Mouse (Mus musculus) midbrain, embryonic 12.5 days (tissue): ENCODE measurements at regions not wholly inside any gene's neighbourhood (a gene's known extent, or its start where the extent isn't known, plus 50 kb on each side); places are given as distances from the start of the nearest gene placed in this dataset.

Source experiments
- ATAC-seq: fragments of 200-750 bp; cut with Nextera tagmentation; 2 replicates; pipeline ENCODE4 v1.8.0; 2017; ENCODE audit warnings: low read depth, moderate TSS enrichment, moderate library complexity; ENCODE audit not compliant: low FRiP score
- H3K27ac ChIP-seq: fragments of 300-500 bp; sonication (generic); replicated peaks from 2 replicates; pipeline ENCODE4 v1.5.1; 2016; ENCODE audit warnings: mild to moderate bottlenecking
- H3K27me3 ChIP-seq: fragments of 300-500 bp; sonication (generic); 2 replicates; pipeline ENCODE4 v1.6.1; 2016; ENCODE audit warnings: mild to moderate bottlenecking
- H3K36me3 ChIP-seq: fragments of 300-500 bp; sonication (generic); 2 replicates; pipeline ENCODE4 v1.6.1; 2016
- H3K4me1 ChIP-seq: fragments of 300-500 bp; sonication (generic); 2 replicates; pipeline ENCODE4 v1.6.1; 2016
- H3K4me2 ChIP-seq: fragments of 300-500 bp; sonication (generic); replicated peaks from 2 replicates; pipeline ENCODE4 v1.6.1; 2016; ENCODE audit warnings: mild to moderate bottlenecking, moderate library complexity
- H3K4me3 ChIP-seq: fragments of 300-500 bp; sonication (generic); 2 replicates; pipeline ENCODE4 v1.5.1; 2016; ENCODE audit warnings: mild to moderate bottlenecking
- H3K9ac ChIP-seq: fragments of 300-500 bp; sonication (generic); replicated peaks from 2 replicates; pipeline ENCODE4 v1.6.1; 2016; ENCODE audit warnings: mild to moderate bottlenecking, moderate library complexity
- H3K9me3 ChIP-seq: fragments of 300-500 bp; sonication (generic); 2 replicates; pipeline ENCODE4 v1.6.1; 2016; ENCODE audit warnings: mild to moderate bottlenecking
- WGBS: fragments of 180-500 bp; shearing (Covaris S2); methylation state at CpG from one replicate; pipeline ENCODE4 v1.1.7; 2016; 5-methylcytosine and 5-hydroxymethylcytosine counted together

GRCm38 (mm10) chr10:98373314-98373713 is 540.9 kb upstream of the Atp2b1 start:
- Histone ChIP-seq H3K4me1 (no peaks in the 10 kb centered on the region), H3K27ac (no peak overlapping the region), H3K36me3 (no peaks in the 10 kb centered on the region), H3K9ac (no peak overlapping the region), H3K4me2 (no peak overlapping the region), H3K27me3 (no peaks in the 10 kb centered on the region), H3K4me3 (no peak overlapping the region), H3K9me3 (no peaks in the 10 kb centered on the region)
- no peak for ATAC-seq
- 81% methylated on average over 3 of the region's 3 CpGs for WGBS

- no peak overlapping the region for H3K9ac ChIP-seq
- H3K27ac ChIP-seq, result no peak overlapping the region
- no peaks in the 10 kb centered on the region for H3K27me3 ChIP-seq
- H3K4me1 ChIP-seq, result no peaks in the 10 kb centered on the region
- H3K4me3 ChIP-seq, result no peak overlapping the region
- H3K9me3 ChIP-seq, result no peaks in the 10 kb centered on the region
- H3K4me2 ChIP-seq, result no peak overlapping the region
- no peak for ATAC-seq
- H3K36me3 ChIP-seq, result no peaks in the 10 kb centered on the region
These were observed 539.5 kb upstream of the Atp2b1 start for GRCm38 (mm10) chr10:98374684-98375083.

GRCm38 (mm10) chr10:98388543-98388942 is 525.7 kb upstream of the Atp2b1 start:
- ATAC-seq, result no peak
- no peaks in the 10 kb centered on the region for H3K36me3 ChIP-seq
- no peaks in the 10 kb centered on the region for H3K27me3 ChIP-seq
- H3K4me3 ChIP-seq, result no peak overlapping the region
- no peak overlapping the region for H3K27ac ChIP-seq
- no peaks in the 10 kb centered on the region for H3K4me1 ChIP-seq
- no peaks in the 10 kb centered on the region for H3K9me3 ChIP-seq
- no peak overlapping the region for H3K9ac ChIP-seq
- no peak overlapping the region for H3K4me2 ChIP-seq

- H3K9me3 ChIP-seq, result no peaks in the 10 kb centered on the region
- ATAC-seq, result peak; percentile 92
- no peak overlapping the region for H3K27ac ChIP-seq
- 0 out of 2 replicates have a peak overlapping the region, but pooled peaks have one; percentile 11 for H3K4me2 ChIP-seq
- H3K4me1 ChIP-seq, result no peaks in the 10 kb centered on the region
- whole genome bisulfite sequencing, result 17% methylated on average over 1 of the region's 1 CpGs
- no peak overlapping the region for H3K4me3 ChIP-seq
- H3K27me3 ChIP-seq, result 0 out of 2 replicates have a peak, but pooled peaks cover 4% of the 10 kb centered on the region
- H3K9ac ChIP-seq, result no peak overlapping the region
- no peaks in the 10 kb centered on the region for H3K36me3 ChIP-seq
These were observed 514.3 kb upstream of the Atp2b1 start for GRCm38 (mm10) chr10:98399864-98400263.

GRCm38 (mm10) chr10:98417807-98418743 is 496.1 kb upstream of the Atp2b1 start:
- 76% methylated on average over 16 of the region's 17 CpGs for WGBS
- Histone ChIP-seq H3K9me3 (no peaks in the 10 kb centered on the region), H3K4me3 (no peak overlapping the region), H3K4me1 (no peaks in the 10 kb centered on the region), H3K27ac (no peak overlapping the region), H3K36me3 (no peaks in the 10 kb centered on the region), H3K4me2 (no peak overlapping the region), H3K27me3 (no peaks in the 10 kb centered on the region), H3K9ac (no peak overlapping the region)
- ATAC-seq, result peak; percentile 52

- H3K9me3 ChIP-seq, result no peaks in the 10 kb centered on the region
- no peaks in the 10 kb centered on the region for H3K27me3 ChIP-seq
- H3K36me3 ChIP-seq, result no peaks in the 10 kb centered on the region
- 97% methylated on average over 1 of the region's 1 CpGs for WGBS
- H3K4me2 ChIP-seq, result no peak overlapping the region
- H3K27ac ChIP-seq, result no peak overlapping the region
- ATAC-seq, result no peak
- no peaks in the 10 kb centered on the region for H3K4me1 ChIP-seq
- H3K4me3 ChIP-seq, result no peak overlapping the region
- H3K9ac ChIP-seq, result no peak overlapping the region
These were observed 489.8 kb upstream of the Atp2b1 start for GRCm38 (mm10) chr10:98424450-98424849.

- no peaks in the 10 kb centered on the region for H3K27me3 ChIP-seq
- no peaks in the 10 kb centered on the region for H3K36me3 ChIP-seq
- H3K27ac ChIP-seq, result no peak overlapping the region
- H3K4me3 ChIP-seq, result no peak overlapping the region
- no peaks in the 10 kb centered on the region for H3K9me3 ChIP-seq
- H3K4me2 ChIP-seq, result no peak overlapping the region
- no peaks in the 10 kb centered on the region for H3K4me1 ChIP-seq
- ATAC-seq, result no peak
- WGBS, result 97% methylated on average over 3 of the region's 3 CpGs
- H3K9ac ChIP-seq, result no peak overlapping the region
These were observed 479.2 kb upstream of the Atp2b1 start for GRCm38 (mm10) chr10:98434974-98435373.

GRCm38 (mm10) chr10:98461538-98461937 is 452.7 kb upstream of the Atp2b1 start:
- Histone ChIP-seq H3K4me2 (no peak overlapping the region), H3K4me1 (no peaks in the 10 kb centered on the region), H3K9me3 (no peaks in the 10 kb centered on the region), H3K27ac (no peak overlapping the region), H3K4me3 (no peak overlapping the region), H3K36me3 (no peaks in the 10 kb centered on the region), H3K27me3 (no peaks in the 10 kb centered on the region), H3K9ac (no peak overlapping the region)
- no peak for ATAC-seq
- WGBS, result 87% methylated on average over 2 of the region's 2 CpGs

GRCm38 (mm10) chr10:98474581-98474980 is 439.6 kb upstream of the Atp2b1 start:
- H3K4me1 ChIP-seq, result no peaks in the 10 kb centered on the region
- H3K9me3 ChIP-seq, result no peaks in the 10 kb centered on the region
- H3K9ac ChIP-seq, result no peak overlapping the region
- no peak overlapping the region for H3K4me3 ChIP-seq
- WGBS, result 86% methylated on average over 3 of the region's 3 CpGs
- no peak for ATAC-seq
- H3K36me3 ChIP-seq, result no peaks in the 10 kb centered on the region
- no peak overlapping the region for H3K4me2 ChIP-seq
- H3K27ac ChIP-seq, result no peak overlapping the region
- no peaks in the 10 kb centered on the region for H3K27me3 ChIP-seq

- 86% methylated on average over 20 of the region's 20 CpGs for WGBS
- H3K27me3 ChIP-seq, result no peaks in the 10 kb centered on the region
- H3K9ac ChIP-seq, result no peak overlapping the region
- no peaks in the 10 kb centered on the region for H3K9me3 ChIP-seq
- H3K36me3 ChIP-seq, result no peaks in the 10 kb centered on the region
- ATAC-seq, result no peak
- H3K4me1 ChIP-seq, result no peaks in the 10 kb centered on the region
- no peak overlapping the region for H3K4me3 ChIP-seq
- H3K4me2 ChIP-seq, result no peak overlapping the region
- H3K27ac ChIP-seq, result no peak overlapping the region
These were observed 428.2 kb upstream of the Atp2b1 start for GRCm38 (mm10) chr10:98485751-98486681.

- Histone ChIP-seq H3K9me3 (no peaks in the 10 kb centered on the region), H3K4me3 (no peak overlapping the region), H3K27me3 (no peaks in the 10 kb centered on the region), H3K9ac (no peak overlapping the region), H3K27ac (no peak overlapping the region), H3K4me2 (no peak overlapping the region), H3K36me3 (no peaks in the 10 kb centered on the region), H3K4me1 (no peaks in the 10 kb centered on the region)
- 14% methylated on average over 8 of the region's 8 CpGs for WGBS
- ATAC-seq, result peak; percentile 88; the same call in 1 of the 2 replicates
These were observed 419.9 kb upstream of the Atp2b1 start for GRCm38 (mm10) chr10:98494354-98494753.

- H3K4me3 ChIP-seq, result no peak overlapping the region
- WGBS, result 89% methylated on average over 4 of the region's 4 CpGs
- ATAC-seq, result no peak
- no peak overlapping the region for H3K27ac ChIP-seq
- no peaks in the 10 kb centered on the region for H3K27me3 ChIP-seq
- no peaks in the 10 kb centered on the region for H3K36me3 ChIP-seq
- no peaks in the 10 kb centered on the region for H3K9me3 ChIP-seq
- H3K4me1 ChIP-seq, result no peaks in the 10 kb centered on the region
- H3K4me2 ChIP-seq, result no peak overlapping the region
- H3K9ac ChIP-seq, result no peak overlapping the region
These were observed 418.0 kb upstream of the Atp2b1 start for GRCm38 (mm10) chr10:98496254-98496653.
